Mouse (Mus musculus): ENCODE measurements at regions not wholly inside any gene's neighbourhood (a gene's known extent, or its start where the extent isn't known, plus 50 kb on each side); places are given as distances from the start of the nearest gene placed in this dataset.

GRCm38 (mm10) chr12:97740927-97741326, 518.3 kb downstream of the Galc start:
- TF ChIP-seq CTCF (IDR thresholded peaks at IDR 0.05; ENCODE audit: extremely low read depth, insufficient read length, insufficient replicate concordance, low read depth, low read length) (no peak), POLR2A (IDR thresholded peaks at IDR 0.05; ENCODE audit: low read depth, low read length) (no peak)
